Mouse (Mus musculus): ENCODE results near the gene Ube2d3.
A peak's percentile ranks its signal among the peaks of the same experiment; 100 is the strongest.

Gene Ube2d3

DNA sequence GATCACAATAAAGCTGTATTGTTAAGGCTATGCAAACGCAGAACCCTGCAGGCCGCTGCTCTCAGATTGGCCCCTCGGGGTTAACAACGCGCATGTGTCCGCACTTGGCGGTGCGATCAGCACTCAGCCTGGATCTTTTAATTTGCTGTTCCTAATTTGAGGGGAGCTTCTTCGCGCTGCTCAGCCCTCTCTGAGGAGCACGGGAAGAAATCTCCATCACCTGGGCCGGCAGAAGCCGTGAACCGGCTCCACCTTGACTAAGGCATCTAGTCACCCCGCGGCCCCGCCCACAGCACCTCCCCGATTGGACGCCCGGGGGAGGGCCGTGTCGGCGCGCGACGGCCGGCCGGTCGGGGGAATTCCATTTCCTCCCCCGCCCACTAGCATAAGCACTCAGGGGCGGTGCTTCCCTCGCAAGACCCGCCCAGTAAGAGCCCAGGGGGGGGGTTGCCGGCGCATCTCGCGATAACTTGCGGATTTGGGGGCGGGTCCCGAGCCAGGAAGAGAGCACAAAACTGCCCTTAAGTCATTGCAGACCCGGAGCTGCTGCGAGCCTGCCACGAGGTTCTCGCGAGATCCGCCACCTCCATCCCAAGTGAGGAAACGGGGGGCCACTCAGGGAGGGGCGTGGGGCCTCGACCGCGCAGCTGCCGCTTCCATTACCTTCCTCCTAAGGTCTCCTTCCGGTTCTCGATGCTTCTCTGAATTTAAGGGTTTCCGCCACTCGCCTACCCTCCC is at the start of gene Ube2d3:
TSS of gene Ube2d3 (plus strand) at position 392 of the 738 bp plus-strand sequence.
- DNase-seq (ENCODE audit: low spot score in 2 of 2) = peak; percentile 96 to 98

- DNase-seq (ENCODE audit: low spot score in 2 of 2) = no peak
Observed at GRCm38 (mm10) chr3:135393186-135393585, 44.8 kb upstream of the Ube2d3 start.

DNA sequence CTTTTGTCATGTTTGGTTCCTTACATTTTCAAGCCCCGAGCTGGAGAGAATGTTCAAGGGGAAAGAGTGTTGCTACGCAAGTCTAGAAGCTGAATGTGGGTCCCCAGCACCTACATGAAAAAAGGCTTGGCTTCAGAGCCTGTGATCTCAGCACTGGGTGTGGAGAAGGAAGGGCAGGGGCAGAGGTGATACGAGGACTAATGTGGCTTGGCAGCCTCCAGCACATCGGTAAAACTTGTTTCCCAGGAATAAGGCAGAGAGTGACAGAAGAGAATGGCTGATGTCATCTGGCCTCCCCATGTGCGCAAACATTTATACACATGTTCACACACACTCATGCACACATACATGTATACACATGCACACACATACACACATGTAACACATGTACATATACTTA is 42.9 kb upstream of the Ube2d3 start:
- DNase-seq (ENCODE audit: low spot score in 2 of 2) = no peak

DNA sequence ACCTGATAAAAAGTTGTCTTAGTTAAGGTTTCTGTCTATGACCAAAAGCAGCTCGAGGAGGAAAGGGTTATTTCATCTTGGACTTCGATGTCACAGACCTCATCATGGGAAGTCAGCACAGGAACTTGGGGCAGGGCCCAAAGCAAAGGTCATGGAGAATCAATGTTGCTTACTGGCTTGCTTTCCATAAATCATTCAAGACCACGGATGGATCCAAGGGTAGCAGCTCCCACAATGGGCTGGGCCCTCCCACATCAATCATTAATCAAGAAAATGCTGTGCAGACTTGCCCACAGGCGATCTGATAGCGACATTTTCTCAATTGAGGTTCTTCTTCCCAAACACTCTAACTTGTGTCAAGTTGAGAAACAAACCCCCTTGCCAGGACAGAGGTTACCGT is 41.9 kb upstream of the Ube2d3 start:
- no peak for DNase-seq (ENCODE audit: low spot score in 2 of 2)

GRCm38 (mm10) chr3:135397112-135397511 is 40.8 kb upstream of the Ube2d3 start:
- no peak for DNase-seq (ENCODE audit: low spot score in 2 of 2)

DNA sequence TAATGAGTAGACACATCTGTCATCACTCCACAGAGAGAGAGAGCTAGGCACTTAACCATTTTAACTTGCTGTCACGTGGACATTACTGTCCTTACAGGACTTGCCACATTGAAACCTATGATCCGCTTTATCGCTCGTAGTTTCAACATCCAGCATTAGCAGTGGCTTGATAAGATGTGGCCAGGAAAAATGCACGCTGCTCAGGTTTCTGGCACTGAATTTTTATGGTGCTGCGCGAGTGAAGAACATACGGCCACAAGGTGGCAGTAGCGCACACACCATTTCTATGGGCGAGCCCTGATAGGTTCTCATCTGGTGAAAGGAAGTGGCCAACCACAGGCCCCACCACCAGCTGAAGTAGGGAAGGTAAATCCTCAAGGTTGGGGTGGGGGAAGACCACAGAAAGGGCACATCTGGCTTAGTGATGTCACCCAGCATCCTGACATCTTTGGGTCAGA is 35.7 kb upstream of the Ube2d3 start:
- peak; percentile 78 to 89 for DNase-seq (ENCODE audit: low spot score in 2 of 2)

- no peak for DNase-seq (ENCODE audit: low spot score in 2 of 2)
Observed at GRCm38 (mm10) chr3:135403211-135403610, 34.7 kb upstream of the Ube2d3 start.

DNA sequence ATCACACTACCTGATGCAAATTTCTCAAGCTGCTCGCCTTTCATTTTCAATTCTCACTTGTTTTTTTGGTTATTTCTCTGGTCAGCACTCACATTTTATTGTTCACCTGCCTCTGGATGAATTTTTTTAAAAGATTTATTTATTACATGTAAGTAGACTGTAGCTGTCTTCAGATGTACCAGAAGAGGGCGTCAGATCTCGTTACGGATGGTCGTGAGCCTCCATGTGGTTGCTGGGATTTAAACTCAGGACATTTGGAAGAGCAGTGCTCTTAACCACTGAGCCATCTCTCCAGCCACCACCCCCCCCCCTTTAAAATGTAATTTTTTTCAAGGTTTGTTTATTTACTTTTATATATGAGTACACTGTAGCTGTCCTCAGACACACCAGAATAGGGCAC is 34.1 kb upstream of the Ube2d3 start:
- no peak for DNase-seq (ENCODE audit: low spot score in 2 of 2)

- no peak for DNase-seq (ENCODE audit: low spot score in 2 of 2)
Observed at GRCm38 (mm10) chr3:135404599-135404998, 33.4 kb upstream of the Ube2d3 start.

DNA sequence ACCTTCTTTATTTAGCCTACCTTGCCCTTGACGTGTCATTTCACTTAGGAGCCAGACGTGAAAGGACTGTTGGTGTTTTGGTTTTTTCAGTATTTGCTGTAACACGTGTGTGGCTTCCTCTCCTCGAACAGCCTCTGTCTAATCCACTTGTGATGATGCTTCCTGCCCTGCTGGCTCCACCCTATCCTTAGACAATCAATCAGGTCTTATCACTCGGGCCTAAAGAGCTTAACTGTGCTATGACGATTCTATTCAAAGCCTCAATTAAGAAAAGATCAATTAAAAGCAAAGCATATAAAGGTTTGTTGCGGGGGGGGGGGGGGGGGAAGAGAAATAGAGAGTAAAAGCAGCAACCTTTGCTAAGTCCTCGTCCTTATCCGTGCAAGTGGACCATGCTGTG is 30.6 kb upstream of the Ube2d3 start:
- no peak for DNase-seq (ENCODE audit: low spot score in 2 of 2)

DNA sequence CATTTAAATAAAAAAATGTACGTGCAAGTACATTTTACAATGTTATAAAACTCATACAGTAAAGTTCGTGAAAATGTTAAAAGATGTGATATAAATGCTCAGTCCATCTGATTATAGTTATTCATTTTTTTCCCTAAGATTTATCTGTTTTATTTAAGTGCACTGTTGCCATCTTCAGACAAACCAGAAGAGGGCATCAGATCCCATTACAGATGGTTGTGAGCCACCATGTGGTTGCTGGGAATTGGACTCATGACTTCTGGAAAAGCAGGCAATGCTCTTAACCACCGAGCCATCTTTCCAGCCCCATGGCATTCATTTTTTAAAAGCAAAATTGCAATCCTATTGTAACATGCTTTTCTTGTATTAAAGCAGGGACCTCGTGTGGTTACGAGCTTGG is 28.7 kb upstream of the Ube2d3 start:
- no peak for DNase-seq (ENCODE audit: low spot score in 2 of 2)

DNA sequence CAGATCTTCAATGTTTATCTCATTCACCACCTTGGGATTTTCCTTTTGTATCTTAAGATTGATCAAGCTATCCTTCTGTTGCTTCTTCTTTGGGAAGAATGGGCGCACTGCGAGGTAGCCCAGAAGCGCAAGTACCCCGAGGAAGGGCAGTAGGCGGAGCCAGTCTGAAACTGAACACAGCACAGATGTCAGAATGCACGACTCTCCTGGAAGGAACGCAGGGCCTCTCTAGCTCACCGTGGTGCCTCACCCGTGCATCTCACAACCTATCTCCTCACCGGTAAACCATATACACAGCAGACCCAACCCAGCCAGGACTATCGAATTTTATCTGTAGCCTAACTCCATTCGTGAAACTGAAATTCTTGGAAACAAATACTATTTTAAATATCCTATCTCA is 26.9 kb upstream of the Ube2d3 start:
- no peak for DNase-seq (ENCODE audit: low spot score in 2 of 2)

DNA sequence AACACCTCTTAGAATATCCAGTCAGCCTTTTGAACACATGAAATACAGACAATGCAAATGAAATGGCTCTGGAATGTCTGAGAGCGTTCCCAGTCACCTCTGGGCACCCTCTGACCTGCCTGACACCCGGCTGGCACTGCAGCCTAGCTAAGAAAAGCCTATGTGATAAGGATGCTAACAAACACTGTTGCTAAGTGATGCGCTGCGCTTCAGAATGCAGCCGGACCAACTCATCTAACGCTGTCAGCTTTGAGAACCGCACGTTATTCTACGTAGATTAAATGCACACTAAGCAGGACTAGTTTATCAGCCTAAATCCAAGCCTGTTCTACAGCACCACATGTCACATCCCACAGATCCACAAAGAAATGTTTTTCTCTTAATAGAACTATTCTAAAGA is 26.1 kb upstream of the Ube2d3 start:
- DNase-seq (ENCODE audit: low spot score in 2 of 2) = no peak

GRCm38 (mm10) chr3:135417245-135417644 is 20.7 kb upstream of the Ube2d3 start:
- DNase-seq (ENCODE audit: low spot score in 2 of 2) = no peak

- DNase-seq (ENCODE audit: low spot score in 2 of 2) = no peak
Observed at GRCm38 (mm10) chr3:135417799-135418198, 20.1 kb upstream of the Ube2d3 start.

DNA sequence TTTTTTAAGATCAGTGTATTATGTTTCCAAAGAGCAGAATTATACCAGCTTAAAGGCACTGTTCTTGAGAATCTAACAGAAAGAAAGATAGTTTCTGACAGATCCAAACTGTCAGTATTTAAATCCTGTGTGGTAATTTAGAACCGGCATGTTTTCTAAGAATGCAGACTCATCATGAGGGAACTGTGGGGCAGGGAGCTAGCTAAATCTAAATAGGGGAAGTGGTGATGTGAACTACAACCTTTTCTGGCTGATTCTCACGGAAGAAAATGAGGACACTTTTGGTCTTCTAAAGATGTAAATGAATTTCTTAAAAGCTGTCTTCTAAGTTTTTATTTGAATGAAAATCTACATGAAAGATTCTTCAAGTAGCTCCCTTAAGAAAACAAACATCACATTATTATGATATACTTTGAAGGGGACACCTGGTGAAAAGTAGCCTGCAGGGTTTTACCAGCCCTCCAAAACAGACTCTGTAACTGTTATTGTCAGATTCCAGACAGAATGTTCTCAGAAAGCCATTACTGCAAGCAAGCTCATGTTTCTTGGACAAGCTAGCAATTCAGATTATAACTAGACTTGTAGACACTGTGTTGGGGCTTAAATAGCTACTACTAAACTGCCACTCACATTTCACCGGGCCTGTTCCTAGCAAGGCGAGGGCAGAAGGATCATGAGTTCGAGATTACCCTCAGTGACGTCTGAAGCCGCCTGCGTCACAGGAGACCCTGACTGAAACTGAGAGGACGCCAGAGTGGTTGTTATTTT is 17.2 kb upstream of the Ube2d3 start:
- DNase-seq (ENCODE audit: low spot score in 2 of 2) = no peak

- no peak for DNase-seq (ENCODE audit: low spot score in 2 of 2)
Observed at GRCm38 (mm10) chr3:135421310-135421594, 16.7 kb upstream of the Ube2d3 start.

- no peak for DNase-seq (ENCODE audit: low spot score in 2 of 2)
Observed at GRCm38 (mm10) chr3:135422232-135422855, 15.6 kb upstream of the Ube2d3 start.

- DNase-seq (ENCODE audit: low spot score in 2 of 2) = peak; percentile 54 to 82
Observed at GRCm38 (mm10) chr3:135422856-135423607, 14.9 kb upstream of the Ube2d3 start.

DNA sequence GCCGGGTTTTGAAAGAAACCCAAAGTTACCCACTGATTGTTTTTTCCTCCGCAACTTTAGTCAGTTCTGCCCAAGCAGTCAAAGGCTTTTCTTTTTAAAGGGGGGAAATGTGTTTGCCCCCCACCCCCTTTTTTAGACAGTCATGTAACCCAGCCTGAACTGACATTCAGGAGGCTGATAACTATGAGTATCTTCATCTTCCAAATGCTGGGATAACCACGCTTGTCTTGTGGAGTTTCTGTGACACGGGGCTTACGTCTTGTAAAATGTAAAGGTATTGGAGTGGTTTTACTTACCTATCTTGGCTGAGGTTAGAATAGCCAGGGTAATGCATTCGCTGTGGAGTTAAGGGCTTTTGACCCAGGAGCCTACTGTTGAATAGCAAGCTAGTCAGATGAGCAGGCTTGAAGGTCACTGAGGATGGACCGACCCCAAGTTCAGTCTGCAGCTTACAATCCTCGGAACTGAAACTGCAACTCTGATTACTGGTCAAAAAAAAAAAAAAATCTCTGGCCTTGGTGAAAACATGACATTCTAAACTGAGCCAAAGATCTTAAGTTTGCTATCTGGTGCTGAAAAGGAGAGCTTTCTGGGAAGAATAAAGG is 14.2 kb upstream of the Ube2d3 start, which contains the start of gene Cisd2:
TSS of gene Cisd2 (minus strand) at position 318 of the 605 bp plus-strand sequence.
- no peak for DNase-seq (ENCODE audit: low spot score in 2 of 2)

- no peak for DNase-seq (ENCODE audit: low spot score in 2 of 2)
Observed at GRCm38 (mm10) chr3:135436901-135437616, 890 bp upstream of the Ube2d3 start.

All from cerebellum, postnatal 4 days (tissue).